Mouse (Mus musculus) CH12.LX (cell line): ENCODE measurements around the gene Tas2r143. TPM values are rescaled to one million over a fixed set of nuclear protein-coding genes. Genes with fewer than 3 reads are reported as not detected.

ENCODE experiments used
- DNase-seq: peaks from one replicate; pipeline ENCODE4 v3.0.0-alpha.2; 2013; ENCODE audit errors: extremely low read depth
- H3K27ac ChIP-seq: 2 replicates; pipeline ENCODE4 v1.5.1; 2012; ENCODE audit warnings: low read depth, mild to moderate bottlenecking, control low read depth, moderate library complexity; ENCODE audit not compliant: insufficient read depth
- H3K27me3 ChIP-seq: replicated peaks from 2 replicates; pipeline ENCODE3; 2012; ENCODE audit warnings: inconsistent platforms
- H3K36me3 ChIP-seq, 2 experiments: replicated peaks in 1 of 2; 2 replicates each; pipeline versions ENCODE3 to v1.6.1; 2012; ENCODE audit warnings: inconsistent platforms in 1 of 2, low read length in 1 of 2, mild to moderate bottlenecking in 1 of 2, mixed read lengths in 1 of 2, moderate library complexity in 1 of 2; ENCODE audit not compliant: control insufficient read depth in 1 of 2, insufficient read depth in 1 of 2
- H3K4me1 ChIP-seq, 2 experiments: 2 replicates each; pipeline ENCODE4 v1.6.1; 2012; ENCODE audit warnings: inconsistent platforms in 1 of 2, moderate library complexity in 1 of 2; ENCODE audit not compliant: insufficient read depth in 2 of 2, control insufficient read depth in 1 of 2
- H3K4me2 ChIP-seq: 2 replicates; pipeline ENCODE4 v1.6.1; 2012; ENCODE audit warnings: low read depth, mild to moderate bottlenecking, control low read depth; ENCODE audit not compliant: poor library complexity, insufficient read depth, severe bottlenecking
- H3K4me3 ChIP-seq, 3 experiments: fragments of 150-350 bp in 1 of 3; sonication (generic) in 1 of 3; replicated peaks in 1 of 3; 2 replicates each; pipeline versions ENCODE3 to v1.5.1; 2011 to 2012; ENCODE audit warnings: low read depth in 2 of 3, low read length in 2 of 3, mild to moderate bottlenecking in 2 of 3, moderate library complexity in 2 of 3, control low read depth in 1 of 3, improper control_type of control experiment in 1 of 3, inconsistent platforms in 1 of 3, mixed read lengths in 1 of 3; ENCODE audit not compliant: poor library complexity in 1 of 3
- H3K79me2 ChIP-seq: replicated peaks from 2 replicates; pipeline ENCODE4 v1.6.1; 2012; ENCODE audit warnings: mild to moderate bottlenecking, moderate library complexity; ENCODE audit not compliant: control insufficient read depth, poor library complexity, insufficient read depth, severe bottlenecking; ENCODE audit errors: extremely low read depth
- H3K9ac ChIP-seq: 2 replicates; pipeline ENCODE4 v1.6.1; 2012; ENCODE audit warnings: low read depth, mild to moderate bottlenecking, control low read depth, moderate library complexity; ENCODE audit not compliant: insufficient read depth
- H3K9me3 ChIP-seq: replicated peaks from 2 replicates; pipeline ENCODE3; 2012; ENCODE audit warnings: low read length, inconsistent platforms, mixed read lengths
- BHLHE40 ChIP-seq: IDR thresholded peaks from 2 replicates; pipeline ENCODE4 v1.6.1; 2011; ENCODE audit warnings: mild to moderate bottlenecking, low read depth, low read length, improper control_type of control experiment
- CHD1 ChIP-seq: IDR thresholded peaks from 2 replicates; pipeline ENCODE4 v1.6.1; 2012; ENCODE audit warnings: low read depth, low read length, improper control_type of control experiment, inconsistent platforms
- CTCF ChIP-seq, 2 experiments: IDR thresholded peaks in 1 of 2; conservative IDR thresholded peaks in 1 of 2; 2 replicates each; pipeline ENCODE4 v1.5.1; 2011 to 2012; ENCODE audit warnings: low read depth in 2 of 2, low read length in 2 of 2, improper control_type of control experiment in 1 of 2, inconsistent platforms in 1 of 2, mild to moderate bottlenecking in 1 of 2, moderate library complexity in 1 of 2
- ELF1 ChIP-seq: IDR thresholded peaks from 2 replicates; pipeline ENCODE4 v1.6.1; 2014; ENCODE audit warnings: low read depth, mild to moderate bottlenecking, inconsistent platforms, low read length, improper control_type of control experiment
- GABPA ChIP-seq: IDR thresholded peaks from 2 replicates; pipeline ENCODE4 v1.6.1; 2012; ENCODE audit warnings: low read depth, low read length, improper control_type of control experiment, inconsistent platforms; ENCODE audit not compliant: insufficient replicate concordance
- HCFC1 ChIP-seq: IDR thresholded peaks from 2 replicates; pipeline ENCODE4 v1.6.1; 2012; ENCODE audit warnings: low read depth, mild to moderate bottlenecking, inconsistent platforms, low read length, improper control_type of control experiment
- IRF4 ChIP-seq: IDR thresholded peaks from 2 replicates; pipeline ENCODE4 v1.6.1; 2014; ENCODE audit warnings: low read depth, mild to moderate bottlenecking, inconsistent platforms, low read length, improper control_type of control experiment
- JUN ChIP-seq: IDR thresholded peaks from 2 replicates; pipeline ENCODE4 v1.6.1; 2011; ENCODE audit warnings: low read depth, mild to moderate bottlenecking, low read length, improper control_type of control experiment, moderate library complexity; ENCODE audit not compliant: insufficient read depth
- JUND ChIP-seq: conservative IDR thresholded peaks from 2 replicates; pipeline ENCODE4 v1.6.1; 2011; ENCODE audit warnings: low read depth, low read length, improper control_type of control experiment
- KAT2A ChIP-seq: IDR thresholded peaks from 2 replicates; pipeline ENCODE4 v1.6.1; 2012; ENCODE audit warnings: low read length, improper control_type of control experiment, inconsistent platforms; ENCODE audit not compliant: insufficient replicate concordance
- MAFK ChIP-seq: IDR thresholded peaks from 2 replicates; pipeline ENCODE4 v1.6.1; 2011; ENCODE audit warnings: low read length, improper control_type of control experiment; ENCODE audit not compliant: insufficient replicate concordance
- MAZ ChIP-seq: IDR thresholded peaks from 2 replicates; pipeline ENCODE4 v1.6.1; 2012; ENCODE audit warnings: low read depth, mild to moderate bottlenecking, inconsistent platforms, low read length, improper control_type of control experiment, moderate library complexity
- MXI1 ChIP-seq: IDR thresholded peaks from 2 replicates; pipeline ENCODE4 v1.6.1; 2011; ENCODE audit warnings: mild to moderate bottlenecking, low read depth, low read length, improper control_type of control experiment
- MYC ChIP-seq: IDR thresholded peaks from 2 replicates; pipeline ENCODE4 v1.6.1; 2011; ENCODE audit warnings: low read depth, mild to moderate bottlenecking, improper control_type of control experiment, low read length
- NELFE ChIP-seq: IDR thresholded peaks from 2 replicates; pipeline ENCODE4 v1.6.1; 2011; ENCODE audit warnings: low read depth, low read length, improper control_type of control experiment
- PAX5 ChIP-seq: IDR thresholded peaks from 2 replicates; pipeline ENCODE4 v1.6.1; 2012; ENCODE audit warnings: low read length, inconsistent platforms, mixed read lengths
- POLR2A ChIP-seq: IDR thresholded peaks from 2 replicates; pipeline ENCODE4 v1.6.1; 2011; ENCODE audit warnings: low read depth, mild to moderate bottlenecking, improper control_type of control experiment, low read length
- POLR2AphosphoS2 ChIP-seq: IDR thresholded peaks from 2 replicates; pipeline ENCODE4 v1.6.1; 2011; ENCODE audit warnings: low read depth, low read length, improper control_type of control experiment
- RAD21 ChIP-seq: IDR thresholded peaks from 2 replicates; pipeline ENCODE4 v1.6.1; 2011; ENCODE audit warnings: low read depth, mild to moderate bottlenecking, low read length, improper control_type of control experiment, moderate library complexity
- RCOR1 ChIP-seq: conservative IDR thresholded peaks from 2 replicates; pipeline ENCODE4 v1.6.1; 2012; ENCODE audit warnings: low read depth, mild to moderate bottlenecking, inconsistent platforms, low read length, improper control_type of control experiment
- SIN3A ChIP-seq: IDR thresholded peaks from 2 replicates; pipeline ENCODE4 v1.6.1; 2012; ENCODE audit warnings: low read length, improper control_type of control experiment, inconsistent platforms
- SMC3 ChIP-seq: IDR thresholded peaks from 2 replicates; pipeline ENCODE4 v1.6.1; 2011; ENCODE audit warnings: low read depth, low read length, improper control_type of control experiment
- TBP ChIP-seq: conservative IDR thresholded peaks from 2 replicates; pipeline ENCODE4 v1.6.1; 2011; ENCODE audit warnings: low read depth, low read length, improper control_type of control experiment
- TCF12 ChIP-seq: IDR thresholded peaks from 2 replicates; pipeline ENCODE4 v1.6.1; 2014; ENCODE audit warnings: low read depth, mild to moderate bottlenecking, inconsistent platforms, low read length, improper control_type of control experiment
- UBTF ChIP-seq: IDR thresholded peaks from 2 replicates; pipeline ENCODE4 v1.6.1; 2012; ENCODE audit warnings: low read depth, mild to moderate bottlenecking, inconsistent platforms, low read length, improper control_type of control experiment, moderate library complexity
- USF2 ChIP-seq: conservative IDR thresholded peaks from 2 replicates; pipeline ENCODE4 v1.6.1; 2011; ENCODE audit warnings: low read depth, low read length, improper control_type of control experiment
- ZKSCAN1 ChIP-seq: IDR thresholded peaks from 2 replicates; pipeline ENCODE4 v1.6.1; 2012; ENCODE audit warnings: low read depth, inconsistent platforms, low read length, improper control_type of control experiment, borderline replicate concordance
- ZMIZ1 ChIP-seq: IDR thresholded peaks from 2 replicates; pipeline ENCODE4 v1.6.1; 2012; ENCODE audit warnings: low read depth, mild to moderate bottlenecking, inconsistent platforms, low read length, improper control_type of control experiment
- ZNF384 ChIP-seq: IDR thresholded peaks from 2 replicates; pipeline ENCODE4 v1.6.1; 2012; ENCODE audit warnings: low read depth, low read length, improper control_type of control experiment, inconsistent platforms
- dilution Hi-C: fragments of 300-500 bp; cut with MboI; formaldehyde crosslinking; loops from 2 replicates; pipeline ENCODE4 v1.14.3; 2020; ENCODE audit warnings: low sequenced_read_pairs; ENCODE audit not compliant: extremely low pct_unique_long_range_greater_than_20kb, extremely low pct_ligation_motif_present
- in situ Hi-C: fragments of 300-500 bp; cut with MboI; formaldehyde crosslinking; loops from 3 replicates; pipeline ENCODE4 v1.14.3; 2019; ENCODE audit warnings: low sequenced_read_pairs, low pct_ligation_motif_present, low pct_unique_long_range_greater_than_20kb, mixed read lengths
- polyA plus RNA-seq: library from polyadenylated mRNA; unstranded; fragments of >175 nt; gene quantifications from 2 replicates; pipeline ENCODE4 v1.2.1, GENCODE M21; 2012; ENCODE audit warnings: low read depth; ENCODE audit not compliant: insufficient read length
- total RNA-seq, 2 experiments: library from RNA; depleted of rRNA; stranded (reverse); fragments of 300-350 nt in 1 of 2; fragments of >200 nt in 1 of 2; gene quantifications; 2 replicates each; pipeline ENCODE4 v1.2.3; 2012 to 2014

Tas2r143 gene
- total and polyA plus RNA-seq, 3 experiments, result not detected

DNA sequence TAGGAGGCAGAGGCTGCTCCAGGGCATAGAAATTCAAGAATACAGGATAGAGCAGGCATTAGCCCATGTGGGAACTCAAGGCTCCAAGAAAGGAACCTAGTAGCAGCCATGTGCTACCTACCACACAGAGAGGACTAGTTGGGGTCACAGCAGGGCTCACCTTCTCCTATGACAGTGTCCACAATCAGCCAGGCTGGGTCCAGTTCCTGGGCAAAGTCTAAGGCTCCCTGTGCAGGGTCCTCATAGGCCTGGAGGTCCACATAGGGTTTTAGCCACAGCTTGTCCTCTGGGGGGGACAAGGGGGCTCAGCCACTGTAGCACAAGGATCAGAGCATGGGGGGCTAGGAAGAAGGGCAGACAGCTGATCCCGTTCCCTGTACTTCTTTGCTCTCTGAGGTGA is 37.5 kb upstream of the Tas2r143 start:
- dilution Hi-C loops (no loop called here), in situ Hi-C loops (no loop called here)
- H3K4me1 ChIP-seq, result no peaks in the 10 kb centered on the region
- no peak for TF ChIP-seq ZMIZ1
- TF ChIP-seq CHD1, result no peak
- no peak for TF ChIP-seq JUN
- no peak for TF ChIP-seq RAD21
- TF ChIP-seq BHLHE40, result no peak
- TF ChIP-seq JUND, result no peak
- no peak for TF ChIP-seq USF2
- TF ChIP-seq POLR2AphosphoS2, result no peak
- no peak for TF ChIP-seq GABPA
- no peak for TF ChIP-seq MAFK
- TF ChIP-seq ZKSCAN1, result no peak
- TF ChIP-seq SMC3, result no peak
- TF ChIP-seq CTCF (conservative IDR thresholded peaks at IDR 0.05 in 1 of 2, IDR thresholded peaks at IDR 0.05 in 1 of 2; ENCODE audit: low read depth in 2 of 2, low read length in 2 of 2), result no peak
- TF ChIP-seq PAX5, result no peak
- TF ChIP-seq UBTF, result no peak
- no peak for TF ChIP-seq POLR2A
- no peak for TF ChIP-seq NELFE
- no peak for TF ChIP-seq IRF4
- TF ChIP-seq HCFC1, result no peak
- no peaks in the 10 kb centered on the region for H3K27me3 ChIP-seq
- H3K27ac ChIP-seq, result no peak overlapping the region
- DNase-seq, result no peak
- H3K9me3 ChIP-seq, result no peaks in the 10 kb centered on the region
- H3K4me3 ChIP-seq, result no peak overlapping the region
- no peak overlapping the region for H3K9ac ChIP-seq
- no peak overlapping the region for H3K4me2 ChIP-seq
- H3K79me2 ChIP-seq, result no peaks in the 10 kb centered on the region
- peaks cover 2 to 17% of the 10 kb centered on the region in 2 experiments for H3K36me3 ChIP-seq

DNA sequence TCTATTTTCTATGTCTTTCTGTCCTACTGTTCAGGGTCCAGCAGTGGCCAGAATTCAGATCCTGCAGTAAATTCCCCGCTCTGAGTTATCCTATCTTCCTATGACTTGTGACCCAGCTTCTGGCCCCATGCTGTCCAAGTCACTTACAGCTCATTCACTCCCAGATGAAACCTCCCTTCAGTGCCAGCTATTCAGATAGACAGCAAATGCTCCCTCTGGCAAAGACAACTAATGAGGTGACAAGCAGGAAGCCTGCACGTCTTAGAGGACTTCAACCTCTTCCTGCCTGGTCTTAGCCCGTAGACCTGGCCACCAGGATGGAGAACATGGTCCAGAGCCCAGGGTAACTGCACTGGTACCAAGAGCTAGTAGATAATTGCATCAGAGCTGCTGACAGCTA is 37.1 kb upstream of the Tas2r143 start:
- Histone ChIP-seq H3K4me1 (no peaks in the 10 kb centered on the region), H3K9ac (no peak overlapping the region), H3K79me2 (no peaks in the 10 kb centered on the region), H3K4me3 (no peak overlapping the region), H3K9me3 (no peaks in the 10 kb centered on the region), H3K27me3 (no peaks in the 10 kb centered on the region), H3K4me2 (no peak overlapping the region), H3K27ac (no peak overlapping the region), H3K36me3 (peaks cover under 1 to 12% of the 10 kb centered on the region in 2 experiments)
- no peak for TF ChIP-seq SIN3A
- TF ChIP-seq MYC, result no peak
- TF ChIP-seq ZNF384, result no peak
- no peak for TF ChIP-seq POLR2AphosphoS2
- no peak for TF ChIP-seq ZKSCAN1
- no peak for TF ChIP-seq SMC3
- no peak for TF ChIP-seq TBP
- no peak for TF ChIP-seq RCOR1
- TF ChIP-seq TCF12, result no peak
- no peak for TF ChIP-seq MAFK
- no peak for TF ChIP-seq MXI1
- TF ChIP-seq IRF4, result no peak
- TF ChIP-seq GABPA, result no peak
- TF ChIP-seq USF2, result no peak
- TF ChIP-seq ELF1, result no peak
- TF ChIP-seq MAZ, result no peak
- no peak for TF ChIP-seq KAT2A
- TF ChIP-seq CHD1, result no peak
- TF ChIP-seq RAD21, result no peak
- in situ Hi-C loops (no loop called here), dilution Hi-C loops (no loop called here)
- DNase-seq, result no peak
